Mouse (Mus musculus) stomach, embryonic 16.5 days (tissue): Measurements from ENCODE around the gene Rbks. TPM values are rescaled to one million over a fixed set of nuclear protein-coding genes. Genes with fewer than 3 reads are reported as not detected.
"Not testable (repeated sequence)": the region's sequence is repeated elsewhere in the genome, so short reads cannot be mapped to it uniquely, and the experiment has no call there.

Source experiments
- ATAC-seq: fragments of 200-750 bp; cut with Nextera tagmentation; 2 replicates; pipeline ENCODE4 v1.8.0; 2017; ENCODE audit warnings: moderate number of reproducible peaks, moderate TSS enrichment; ENCODE audit not compliant: insufficient read depth, low FRiP score
- H3K27ac ChIP-seq: fragments of 300-500 bp; sonication (generic); 2 replicates; pipeline ENCODE4 v1.5.1; 2014; ENCODE audit warnings: low read length
- H3K27me3 ChIP-seq: fragments of 300-500 bp; sonication (generic); 2 replicates; pipeline ENCODE4 v1.6.1; 2014; ENCODE audit warnings: low read length, control low read depth, mixed read lengths; ENCODE audit not compliant: control insufficient read depth, insufficient read depth
- H3K36me3 ChIP-seq: fragments of 300-500 bp; sonication (generic); 2 replicates; pipeline ENCODE4 v1.6.1; 2014; ENCODE audit warnings: low read length; ENCODE audit not compliant: control insufficient read depth, insufficient read depth
- H3K4me1 ChIP-seq: fragments of 300-500 bp; sonication (generic); 2 replicates; pipeline ENCODE4 v1.6.1; 2014; ENCODE audit warnings: low read length, control low read depth, mixed read lengths; ENCODE audit not compliant: control insufficient read depth, insufficient read depth
- H3K4me2 ChIP-seq: fragments of 300-500 bp; sonication (generic); 2 replicates; pipeline ENCODE4 v1.6.1; 2014; ENCODE audit warnings: low read depth, low read length, mixed read lengths
- H3K4me3 ChIP-seq: fragments of 300-500 bp; sonication (generic); replicated peaks from 2 replicates; pipeline ENCODE4 v1.5.1; 2014; ENCODE audit warnings: mild to moderate bottlenecking, low read length
- H3K9ac ChIP-seq: fragments of 300-500 bp; sonication (generic); 2 replicates; pipeline ENCODE4 v1.6.1; 2014; ENCODE audit warnings: low read length
- H3K9me3 ChIP-seq: fragments of 300-500 bp; sonication (generic); replicated peaks from 2 replicates; pipeline ENCODE4 v1.6.1; 2016; ENCODE audit warnings: low read length, control low read depth; ENCODE audit not compliant: control insufficient read depth
- WGBS: fragments of 180-500 bp; shearing (Covaris S2); extraction: QIAGEN DNeasy Blood & Tissue Kit; methylation state at CpG from one replicate; pipeline ENCODE4 v1.1.7; 2014; 5-methylcytosine and 5-hydroxymethylcytosine counted together
- polyA plus RNA-seq: library from polyadenylated mRNA; unstranded; fragments of >200 nt; fragmentation: Nextera tagmentation; extraction: Ambion mirVana; gene quantifications from 2 replicates; pipeline ENCODE4 v1.2.1, GENCODE M21; 2015

Gene Rbks
- polyA plus RNA-seq, 1 experiment from 2014 or later = 8.6 TPM

- Histone ChIP-seq H3K4me1 (peaks cover 9% of the 10 kb centered on the region), H3K9me3 (no peaks in the 10 kb centered on the region), H3K4me3 (no peak overlapping the region), H3K36me3 (no peaks in the 10 kb centered on the region), H3K4me2 (no peak overlapping the region), H3K27ac (no peak overlapping the region), H3K9ac (no peak overlapping the region), H3K27me3 (no peaks in the 10 kb centered on the region)
- no peak for ATAC-seq
- WGBS = 93% methylated on average over 2 of the region's 2 CpGs
Observed at GRCm38 (mm10) chr5:31640542-31640941, 56.9 kb downstream of the Rbks start.

- 26% methylated on average over 9 of the region's 9 CpGs for WGBS
- H3K27ac ChIP-seq = peak overlapping the region; percentile 69
Observed at GRCm38 (mm10) chr5:31636636-31637253, 60.7 kb downstream of the Rbks start.

GRCm38 (mm10) chr5:31634679-31635078 lies 62.7 kb downstream of the Rbks start:
- H3K36me3 ChIP-seq = no peaks in the 10 kb centered on the region
- 80% methylated on average over 5 of the region's 5 CpGs for WGBS
- H3K27me3 ChIP-seq = no peaks in the 10 kb centered on the region
- H3K4me1 ChIP-seq = peaks cover 24% of the 10 kb centered on the region
- H3K27ac ChIP-seq = peak overlapping the region; percentile 22; the same call in 1 of the 2 replicates
- H3K9ac ChIP-seq = no peak overlapping the region
- no peak overlapping the region for H3K4me2 ChIP-seq
- no peaks in the 10 kb centered on the region for H3K9me3 ChIP-seq
- no peak for ATAC-seq
- no peak overlapping the region for H3K4me3 ChIP-seq

More at GRCm38 (mm10) chr5:31636636-31637253, 60.7 kb downstream of the Rbks start:
- ATAC-seq = peak; percentile 63; the same call in 1 of the 2 replicates
- H3K9ac ChIP-seq = no peak overlapping the region
- no peak overlapping the region for H3K4me3 ChIP-seq
- no peaks in the 10 kb centered on the region for H3K27me3 ChIP-seq
- no peaks in the 10 kb centered on the region for H3K9me3 ChIP-seq
- no peaks in the 10 kb centered on the region for H3K36me3 ChIP-seq
- H3K4me2 ChIP-seq = no peak overlapping the region
- H3K4me1 ChIP-seq = peaks cover 24% of the 10 kb centered on the region

GRCm38 (mm10) chr5:31634161-31634560 lies 63.3 kb downstream of the Rbks start:
- no peaks in the 10 kb centered on the region for H3K27me3 ChIP-seq
- WGBS = 70% methylated on average over 4 of the region's 4 CpGs
- no peaks in the 10 kb centered on the region for H3K36me3 ChIP-seq
- no peak overlapping the region for H3K4me2 ChIP-seq
- H3K4me3 ChIP-seq = no peak overlapping the region
- H3K4me1 ChIP-seq = peaks cover 24% of the 10 kb centered on the region
- H3K9me3 ChIP-seq = no peaks in the 10 kb centered on the region
- peak overlapping the region; percentile 22; the same call in 1 of the 2 replicates for H3K27ac ChIP-seq
- ATAC-seq = no peak
- H3K9ac ChIP-seq = no peak overlapping the region

GRCm38 (mm10) chr5:31631169-31631568 lies 66.3 kb downstream of the Rbks start:
- H3K4me2 ChIP-seq, H3K9me3 ChIP-seq, ATAC-seq, H3K27ac ChIP-seq, H3K4me3 ChIP-seq, H3K27me3 ChIP-seq, H3K9ac ChIP-seq, H3K36me3 ChIP-seq: not testable (repeated sequence)
- WGBS = 95% methylated on average over 4 of the region's 4 CpGs
- H3K4me1 ChIP-seq = peaks cover 15% of the 10 kb centered on the region; the same call in 1 of the 2 replicates

- Histone ChIP-seq H3K4me2 (no peak overlapping the region), H3K4me1 (peaks cover 15% of the 10 kb centered on the region; the same call in 1 of the 2 replicates), H3K9ac (0 out of 2 replicates have a peak overlapping the region, but pooled peaks have one; percentile 4), H3K27ac (peak overlapping the region; percentile 38), H3K27me3 (no peaks in the 10 kb centered on the region), H3K36me3 (no peaks in the 10 kb centered on the region), H3K9me3 (no peaks in the 10 kb centered on the region), H3K4me3 (no peak overlapping the region)
- ATAC-seq = peak; percentile 57; the same call in 1 of the 2 replicates
- 33% methylated on average over 5 of the region's 5 CpGs for WGBS
Observed at GRCm38 (mm10) chr5:31630064-31630463, 67.4 kb downstream of the Rbks start.

GRCm38 (mm10) chr5:31628555-31628954 lies 68.9 kb downstream of the Rbks start:
- ATAC-seq = no peak
- no peaks in the 10 kb centered on the region for H3K27me3 ChIP-seq
- WGBS = 84% methylated on average over 8 of the region's 8 CpGs
- H3K4me2 ChIP-seq = no peak overlapping the region
- no peak overlapping the region for H3K4me3 ChIP-seq
- no peak overlapping the region for H3K9ac ChIP-seq
- H3K9me3 ChIP-seq = no peaks in the 10 kb centered on the region
- H3K27ac ChIP-seq = no peak overlapping the region
- 0 out of 2 replicates have a peak, but pooled peaks cover 5% of the 10 kb centered on the region for H3K4me1 ChIP-seq
- H3K36me3 ChIP-seq = no peaks in the 10 kb centered on the region

- Histone ChIP-seq H3K27me3 (no peaks in the 10 kb centered on the region), H3K4me3 (no peak overlapping the region), H3K4me2 (no peak overlapping the region), H3K9ac (no peak overlapping the region), H3K27ac (no peak overlapping the region), H3K4me1 (0 out of 2 replicates have a peak, but pooled peaks cover 5% of the 10 kb centered on the region), H3K9me3 (no peaks in the 10 kb centered on the region), H3K36me3 (no peaks in the 10 kb centered on the region)
- ATAC-seq = no peak
- WGBS = 71% methylated on average over 9 of the region's 9 CpGs
Observed at GRCm38 (mm10) chr5:31627562-31628526, 69.6 kb downstream of the Rbks start.

- H3K9ac ChIP-seq = no peak overlapping the region
- H3K36me3 ChIP-seq = no peaks in the 10 kb centered on the region
- 0 out of 2 replicates have a peak, but pooled peaks have one; percentile 19 for ATAC-seq
- no peak overlapping the region for H3K4me2 ChIP-seq
- H3K4me3 ChIP-seq = no peak overlapping the region
- no peak overlapping the region for H3K27ac ChIP-seq
- no peaks in the 10 kb centered on the region for H3K4me1 ChIP-seq
- no peaks in the 10 kb centered on the region for H3K27me3 ChIP-seq
- H3K9me3 ChIP-seq = no peaks in the 10 kb centered on the region
- WGBS = 25% methylated on average over 3 of the region's 3 CpGs
Observed at GRCm38 (mm10) chr5:31627117-31627516, 70.3 kb downstream of the Rbks start.
